Mouse (Mus musculus): ENCODE measurements around the gene Cc2d1a. TPM values are rescaled to one million over a fixed set of nuclear protein-coding genes. Genes with fewer than 3 reads are reported as not detected.

The Cc2d1a gene
- polyA plus RNA-seq, 1 experiment from 2014 or later = 16.9 TPM

DNA sequence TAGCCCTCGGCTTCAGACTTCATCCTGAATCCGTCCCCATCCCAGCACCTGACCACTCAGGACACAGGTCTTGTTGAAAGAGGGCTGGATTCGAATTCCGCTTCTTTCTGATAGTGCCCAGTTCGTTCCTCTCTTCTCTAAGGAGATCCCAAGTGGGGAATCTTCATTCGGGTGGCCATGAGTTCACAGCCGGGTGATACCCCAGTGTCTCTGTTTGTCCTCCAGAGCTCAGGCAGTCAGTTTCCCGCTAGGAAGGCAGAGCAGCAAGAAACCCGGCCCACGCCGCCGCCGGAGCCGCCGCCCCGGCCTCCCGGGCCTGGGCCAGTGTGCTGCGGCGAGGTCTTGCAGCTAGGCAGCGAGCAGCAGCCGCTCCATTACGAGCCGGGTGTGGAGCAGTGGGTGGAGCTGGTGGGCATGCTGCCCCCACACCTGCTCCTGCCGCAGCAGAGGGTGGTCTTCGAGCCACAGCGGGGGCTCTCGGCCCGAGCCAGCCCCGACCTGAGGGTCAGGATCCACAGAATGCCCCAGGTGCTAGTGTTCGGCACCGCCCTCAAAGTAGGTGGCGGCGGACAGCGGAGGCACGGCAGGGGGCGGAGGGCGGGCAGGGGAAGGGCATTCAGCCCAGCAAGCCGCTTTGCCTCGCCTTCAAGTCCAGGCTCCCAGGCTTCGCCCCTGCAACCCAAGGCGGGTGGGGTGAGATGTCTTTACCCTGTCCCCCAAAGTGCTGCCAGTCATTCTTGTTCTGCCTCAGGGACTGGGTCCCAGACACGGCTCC, 63.2 kb downstream of the Cc2d1a start:
- no peak for TF ChIP-seq CTCF (IDR thresholded peaks at IDR 0.05; ENCODE audit: low read depth)
- no peaks in the 10 kb centered on the region for H3K27me3 ChIP-seq (replicated peaks; ENCODE audit: control insufficient read depth, insufficient read depth, low read length)
- H3K4me1 ChIP-seq (replicated peaks; ENCODE audit: control insufficient read depth, insufficient read depth, low read length) = no peaks in the 10 kb centered on the region
- no peak overlapping the region for H3K27ac ChIP-seq (ENCODE audit: low read depth, low read length)
- no peak for ATAC-seq
- H3K4me2 ChIP-seq (replicated peaks; ENCODE audit: low read depth) = no peak overlapping the region
- 59% methylated on average over 42 of the region's 42 CpGs for WGBS
- no peaks in the 10 kb centered on the region for H3K9me3 ChIP-seq (ENCODE audit: control insufficient read depth)
- no peak overlapping the region for H3K4me3 ChIP-seq (ENCODE audit: low read depth, low read length)
- peaks cover 74% of the 10 kb centered on the region for H3K36me3 ChIP-seq (ENCODE audit: control insufficient read depth, insufficient read depth)
- no peak overlapping the region for H3K9ac ChIP-seq (ENCODE audit: low read depth, low read length)

DNA sequence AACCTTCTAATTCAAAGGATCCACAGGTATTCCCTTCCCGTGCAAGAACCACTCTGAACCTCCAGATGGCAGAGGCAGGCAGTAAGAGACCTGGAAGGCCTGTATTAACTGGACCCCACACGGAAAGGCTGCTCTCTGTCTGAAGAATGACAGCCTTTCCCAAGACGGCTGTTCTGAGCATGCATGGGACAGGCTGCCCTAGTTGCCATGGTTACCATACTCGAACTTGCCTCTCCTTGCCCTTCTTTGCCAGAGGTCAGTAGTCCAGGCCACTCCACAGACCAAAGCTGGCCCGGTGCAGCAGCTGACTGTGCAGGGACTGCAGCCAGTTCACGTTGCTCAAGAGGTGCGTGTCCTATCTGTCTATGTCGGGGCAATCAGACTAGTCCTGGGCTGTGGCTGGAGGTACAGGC, 63.9 kb downstream of the Cc2d1a start:
- no peak overlapping the region for H3K9ac ChIP-seq (ENCODE audit: low read depth, low read length)
- no peaks in the 10 kb centered on the region for H3K4me1 ChIP-seq (replicated peaks; ENCODE audit: control insufficient read depth, insufficient read depth, low read length)
- H3K4me2 ChIP-seq (replicated peaks; ENCODE audit: low read depth) = no peak overlapping the region
- no peaks in the 10 kb centered on the region for H3K27me3 ChIP-seq (replicated peaks; ENCODE audit: control insufficient read depth, insufficient read depth, low read length)
- no peak overlapping the region for H3K4me3 ChIP-seq (ENCODE audit: low read depth, low read length)
- H3K36me3 ChIP-seq (ENCODE audit: control insufficient read depth, insufficient read depth) = peaks cover 74% of the 10 kb centered on the region
- peak; percentile 56 for TF ChIP-seq CTCF (IDR thresholded peaks at IDR 0.05; ENCODE audit: low read depth)
- no peaks in the 10 kb centered on the region for H3K9me3 ChIP-seq (ENCODE audit: control insufficient read depth)
- no peak overlapping the region; the same call in 1 of the 2 replicates for H3K27ac ChIP-seq (ENCODE audit: low read depth, low read length)
- 35% methylated on average over 8 of the region's 8 CpGs for WGBS
- peak; percentile 64 for ATAC-seq

MicroRNAs within 50 kb of the gene (microRNA counts, 519-probe panel; counts per million panel counts)
- microRNA mmu-miR-181c = 3,399 counts per million, percentile 41 among the panel's probes with 10 or more counts
- microRNA mmu-miR-709 = 1,863 counts per million, percentile 11 among the panel's probes with 10 or more counts

Small RNAs within 50 kb of the gene (microRNA-seq; reads per million reads assigned to microRNA genes)
- gene Gm25110 (not detected), gene Mir181c (2,001 reads per million, percentile 82 among the genes with 10 or more reads in this experiment), gene Mir181d (1,071 reads per million, percentile 75 among the genes with 10 or more reads in this experiment), gene Mir709 (not detected)

Other genes with a start within 250 kb of the Cc2d1a start
- 4.4 and 5.6 TPM in 2 replicates for gene Adgrl1, start 247.8 kb downstream of the Cc2d1a start, polyA plus RNA-seq (2015; fragmentation: Nextera tagmentation; extraction: Ambion mirVana)
- gene Gm10644, start 192.7 kb downstream of the Cc2d1a start, polyA plus RNA-seq (2015; fragmentation: Nextera tagmentation; extraction: Ambion mirVana) = 0.09 and 0.12 TPM in 2 replicates
- 13.8 and 16.0 TPM in 2 replicates for gene Asf1b, start 192.4 kb downstream of the Cc2d1a start, polyA plus RNA-seq (2015; fragmentation: Nextera tagmentation; extraction: Ambion mirVana)
- 70.7 and 72.5 TPM in 2 replicates for gene Prkaca, start 174.9 kb downstream of the Cc2d1a start, polyA plus RNA-seq (2015; fragmentation: Nextera tagmentation; extraction: Ambion mirVana)
- gene Samd1, start 150.3 kb downstream of the Cc2d1a start, polyA plus RNA-seq (2015; fragmentation: Nextera tagmentation; extraction: Ambion mirVana) = 3.5 and 4.5 TPM in 2 replicates
- 0.68 and 0.86 TPM in 2 replicates for gene 1700067K01Rik, start 146.4 kb downstream of the Cc2d1a start, polyA plus RNA-seq (2015; fragmentation: Nextera tagmentation; extraction: Ambion mirVana)
- 4.5 and 4.7 TPM in 2 replicates for gene 2210011C24Rik, start 135.8 kb downstream of the Cc2d1a start, polyA plus RNA-seq (2015; fragmentation: Nextera tagmentation; extraction: Ambion mirVana)
- gene Palm3, start 126.5 kb downstream of the Cc2d1a start, polyA plus RNA-seq (2015; fragmentation: Nextera tagmentation; extraction: Ambion mirVana) = 0.30 and 0.39 TPM in 2 replicates
- 0.29 and 0.31 TPM in 2 replicates for gene Il27ra, start 105.3 kb downstream of the Cc2d1a start, polyA plus RNA-seq (2015; fragmentation: Nextera tagmentation; extraction: Ambion mirVana)
- 0.42 TPM in 1 of 2 replicates, not detected in the other for gene Rln3, start 102.9 kb downstream of the Cc2d1a start, polyA plus RNA-seq (2015; fragmentation: Nextera tagmentation; extraction: Ambion mirVana)
- gene Gm10643, start 82.8 kb downstream of the Cc2d1a start, polyA plus RNA-seq (2015; fragmentation: Nextera tagmentation; extraction: Ambion mirVana) = 1.0 and 1.1 TPM in 2 replicates
- gene Rfx1, start 81.1 kb downstream of the Cc2d1a start, polyA plus RNA-seq (2015; fragmentation: Nextera tagmentation; extraction: Ambion mirVana) = 3.1 and 3.3 TPM in 2 replicates
- gene Dcaf15, start 43.2 kb downstream of the Cc2d1a start, polyA plus RNA-seq (2015; fragmentation: Nextera tagmentation; extraction: Ambion mirVana) = 8.6 and 10.4 TPM in 2 replicates
- 0.29 and 0.46 TPM in 2 replicates for gene Podnl1, start 21.9 kb downstream of the Cc2d1a start, polyA plus RNA-seq (2015; fragmentation: Nextera tagmentation; extraction: Ambion mirVana)
- 0.17 and 0.18 TPM in 2 replicates for gene 4930432K21Rik, start 89 bp upstream of the Cc2d1a start, polyA plus RNA-seq (2015; fragmentation: Nextera tagmentation; extraction: Ambion mirVana)
- gene Nanos3, start 37.3 kb upstream of the Cc2d1a start, polyA plus RNA-seq (2015; fragmentation: Nextera tagmentation; extraction: Ambion mirVana) = 1.6 and 1.8 TPM in 2 replicates
- gene Zswim4, start 89.1 kb upstream of the Cc2d1a start, polyA plus RNA-seq (2015; fragmentation: Nextera tagmentation; extraction: Ambion mirVana) = 3.7 and 3.8 TPM in 2 replicates
- 308 and 309 TPM in 2 replicates for gene D8Ertd738e, start 101.8 kb upstream of the Cc2d1a start, polyA plus RNA-seq (2015; fragmentation: Nextera tagmentation; extraction: Ambion mirVana)
- 54.9 and 60.3 TPM in 2 replicates for gene Mri1, start 109.4 kb upstream of the Cc2d1a start, polyA plus RNA-seq (2015; fragmentation: Nextera tagmentation; extraction: Ambion mirVana)
- 12.8 and 12.9 TPM in 2 replicates for gene Ccdc130, start 122.4 kb upstream of the Cc2d1a start, polyA plus RNA-seq (2015; fragmentation: Nextera tagmentation; extraction: Ambion mirVana)
- gene Cacna1a, start 240.5 kb upstream of the Cc2d1a start, polyA plus RNA-seq (2015; fragmentation: Nextera tagmentation; extraction: Ambion mirVana) = 2.4 and 2.8 TPM in 2 replicates